Mouse (Mus musculus) ES-E14 (cell line): ENCODE measurements around the gene Morc4. TPM values are rescaled to one million over a fixed set of nuclear protein-coding genes. Genes with fewer than 3 reads are reported as not detected.

ENCODE experiments used
- DNase-seq: peaks from one replicate; pipeline ENCODE4 v3.0.0-alpha.2; 2013; ENCODE audit warnings: low read depth, low spot score
- H3K27ac ChIP-seq: 2 replicates; pipeline ENCODE4 v1.5.1; 2012; ENCODE audit warnings: low read depth, mild to moderate bottlenecking, low read length, moderate library complexity, mixed read lengths; ENCODE audit not compliant: poor library complexity, insufficient read depth, severe bottlenecking
- H3K36me3 ChIP-seq: 2 replicates; pipeline ENCODE4 v1.6.1; 2012; ENCODE audit warnings: mild to moderate bottlenecking, low read length, moderate library complexity, mixed read lengths; ENCODE audit not compliant: control insufficient read depth, poor library complexity, insufficient read depth, severe bottlenecking
- H3K4me1 ChIP-seq, 2 experiments: fragments of 150-350 bp in 1 of 2; sonication (generic) in 1 of 2; 2 replicates each; pipeline ENCODE4 v1.6.1; 2012; ENCODE audit warnings: low read length in 2 of 2, mild to moderate bottlenecking in 1 of 2, mixed read lengths in 1 of 2; ENCODE audit not compliant: control insufficient read depth in 2 of 2, insufficient read depth in 2 of 2, poor library complexity in 1 of 2
- H3K4me3 ChIP-seq, 2 experiments: fragments of 150-350 bp in 1 of 2; sonication (generic) in 1 of 2; 2 replicates each; pipeline ENCODE4 v1.5.1; 2012; ENCODE audit warnings: low read length in 2 of 2, low read depth in 1 of 2, mild to moderate bottlenecking in 1 of 2, mixed read lengths in 1 of 2; ENCODE audit not compliant: insufficient read depth in 1 of 2, poor library complexity in 1 of 2, severe bottlenecking in 1 of 2
- H3K9ac ChIP-seq: 2 replicates; pipeline ENCODE4 v1.6.1; 2012; ENCODE audit warnings: low read depth, mild to moderate bottlenecking, low read length, mixed read lengths; ENCODE audit not compliant: poor library complexity, insufficient read depth, severe bottlenecking
- H3K9me3 ChIP-seq: fragments of 150-350 bp; sonication (generic); 2 replicates; pipeline ENCODE4 v1.6.1; 2012; ENCODE audit warnings: low read depth, mild to moderate bottlenecking, low read length; ENCODE audit not compliant: control insufficient read depth, insufficient read depth
- CHD2 ChIP-seq: IDR thresholded peaks from 2 replicates; pipeline ENCODE4 v1.6.1; 2014; ENCODE audit warnings: mild to moderate bottlenecking, low read depth, low read length, inconsistent platforms
- HCFC1 ChIP-seq: IDR thresholded peaks from 2 replicates; pipeline ENCODE4 v1.6.1; 2012; ENCODE audit warnings: low read length, inconsistent platforms, borderline replicate concordance; ENCODE audit not compliant: insufficient read depth
- MAFK ChIP-seq: IDR thresholded peaks from 2 replicates; pipeline ENCODE4 v1.6.1; 2014; ENCODE audit warnings: mild to moderate bottlenecking, low read depth, low read length, inconsistent platforms; ENCODE audit not compliant: insufficient read depth
- ZC3H11A ChIP-seq: IDR thresholded peaks from 2 replicates; pipeline ENCODE4 v1.6.1; 2012; ENCODE audit warnings: low read depth, mild to moderate bottlenecking, inconsistent platforms, low read length, borderline replicate concordance
- ZNF384 ChIP-seq: IDR thresholded peaks from 2 replicates; pipeline ENCODE4 v1.6.1; 2012; ENCODE audit warnings: low read depth, low read length, inconsistent platforms
- in situ Hi-C, 2 experiments: fragments of 600-800 bp; cut with MboI; formaldehyde crosslinking; loops; one replicate each; pipeline ENCODE4 v1.15.1; 2025; ENCODE audit warnings: low sequenced_read_pairs in 2 of 2, inconsistent platforms in 1 of 2; ENCODE audit not compliant: unreplicated experiment in 2 of 2
- total RNA-seq: library from RNA; depleted of rRNA; stranded (reverse); fragments of 300-350 nt; gene quantifications from 2 replicates; pipeline ENCODE4 v1.2.3, GENCODE M21; 2012; rRNA removed

Gene Morc4
- total RNA-seq = 3.4 and 8.0 TPM in 2 replicates

- in situ Hi-C loops = no loop called here
- H3K9me3 ChIP-seq = no peaks in the 10 kb centered on the region
- H3K4me1 ChIP-seq = no peaks in the 10 kb centered on the region; a peak in 1 of 4 replicates
- DNase-seq = no peak
- peak within 1 kb of the TSS; percentile 74 for H3K9ac ChIP-seq
- no peaks in the 10 kb centered on the region for H3K36me3 ChIP-seq
- TF ChIP-seq MAFK (no peak), ZC3H11A (no peak), CHD2 (no peak), HCFC1 (no peak), ZNF384 (no peak)
- H3K4me3 ChIP-seq = peak within 1 kb of the TSS; percentile 60 to 93
- no peak within 1 kb of the TSS for H3K27ac ChIP-seq
Measured at GRCm38 (mm10) chrX:139870938-139871791, at the start of gene Morc4. Morc4 (minus strand) TSS chrX:139871677.

GRCm38 (mm10) chrX:139920572-139920971 lies 49.1 kb upstream of the Morc4 start:
- TF ChIP-seq ZNF384 (no peak), ZC3H11A (no peak), HCFC1 (no peak), MAFK (no peak), CHD2 (no peak)
- no peak overlapping the region for H3K9ac ChIP-seq
- in situ Hi-C loops = no loop called here
- no peak for DNase-seq
- no peaks in the 10 kb centered on the region for H3K4me1 ChIP-seq
- H3K4me3 ChIP-seq = no peak overlapping the region
- H3K9me3 ChIP-seq = no peaks in the 10 kb centered on the region
- no peak overlapping the region for H3K27ac ChIP-seq
- H3K36me3 ChIP-seq = no peaks in the 10 kb centered on the region

GRCm38 (mm10) chrX:139891387-139891786 lies 19.9 kb upstream of the Morc4 start:
- Histone ChIP-seq H3K36me3 (no peaks in the 10 kb centered on the region), H3K9ac (no peak overlapping the region), H3K4me3 (no peak overlapping the region), H3K9me3 (no peaks in the 10 kb centered on the region), H3K27ac (no peak overlapping the region), H3K4me1 (no peaks in the 10 kb centered on the region)
- no peak for DNase-seq
- no peak for TF ChIP-seq MAFK
- TF ChIP-seq HCFC1 = no peak
- no peak for TF ChIP-seq ZNF384
- in situ Hi-C loops = no loop called here

- in situ Hi-C loops = no loop called here
- no peak for TF ChIP-seq HCFC1
- TF ChIP-seq MAFK = no peak
- TF ChIP-seq ZC3H11A = no peak
- no peak for TF ChIP-seq ZNF384
- TF ChIP-seq CHD2 = no peak
- no peaks in the 10 kb centered on the region for H3K9me3 ChIP-seq
- no peaks in the 10 kb centered on the region for H3K36me3 ChIP-seq
- H3K4me1 ChIP-seq = no peaks in the 10 kb centered on the region
- H3K27ac ChIP-seq = no peak overlapping the region
- no peak overlapping the region for H3K9ac ChIP-seq
- H3K4me3 ChIP-seq = no peak overlapping the region
- no peak for DNase-seq
Measured at GRCm38 (mm10) chrX:139883221-139883620, 11.7 kb upstream of the Morc4 start.
